Mouse (Mus musculus): ENCODE results near the gene Pgr15l.

Pgr15l gene

DNA sequence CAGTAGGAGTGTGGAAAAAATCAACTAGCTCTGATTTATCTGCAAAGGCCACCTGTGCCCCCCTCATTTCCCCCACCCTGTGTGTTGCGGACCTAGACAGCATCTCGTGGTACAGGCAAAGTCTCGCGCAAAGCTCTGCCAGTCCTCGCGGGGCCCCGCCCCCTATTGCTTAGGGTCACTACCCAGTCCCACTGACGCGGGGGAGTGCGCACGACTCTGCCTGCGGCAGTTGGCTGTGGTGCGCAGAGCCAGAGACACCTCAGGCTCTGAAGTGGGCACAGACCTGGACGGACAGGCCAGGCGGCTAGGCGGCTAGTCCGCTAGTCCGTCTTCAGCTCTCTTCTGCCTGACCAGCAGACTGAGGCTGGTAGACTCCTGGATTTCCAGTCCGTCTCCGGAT is at the start of gene Pgr15l:
Pgr15l (plus strand) TSS at position 228 of the 400 bp plus-strand sequence.
- peak in 1 of 2 experiments; percentile 16 for DNase-seq (ENCODE audit: low spot score in 2 of 2)

DNA sequence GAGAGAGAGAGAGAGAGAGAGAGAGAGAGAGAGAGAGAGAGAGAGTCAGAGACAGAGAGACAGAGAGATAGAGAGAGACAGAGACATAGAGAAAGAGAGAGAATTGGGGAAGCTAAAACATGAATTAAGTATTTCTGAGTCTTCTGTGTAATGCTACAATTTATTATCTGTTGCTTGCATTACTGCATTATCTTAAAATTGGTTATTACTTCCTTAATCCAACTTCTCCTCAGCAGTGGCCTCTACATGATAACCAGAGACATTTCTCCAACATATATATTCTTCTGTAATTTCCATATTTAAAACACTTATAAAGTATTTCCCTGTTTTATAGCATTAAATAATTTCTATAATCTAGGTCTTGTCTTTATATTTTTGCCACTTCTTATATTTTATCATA is 44.9 kb upstream of the Pgr15l start:
- DNase-seq (ENCODE audit: low spot score in 2 of 2): no peak

DNA sequence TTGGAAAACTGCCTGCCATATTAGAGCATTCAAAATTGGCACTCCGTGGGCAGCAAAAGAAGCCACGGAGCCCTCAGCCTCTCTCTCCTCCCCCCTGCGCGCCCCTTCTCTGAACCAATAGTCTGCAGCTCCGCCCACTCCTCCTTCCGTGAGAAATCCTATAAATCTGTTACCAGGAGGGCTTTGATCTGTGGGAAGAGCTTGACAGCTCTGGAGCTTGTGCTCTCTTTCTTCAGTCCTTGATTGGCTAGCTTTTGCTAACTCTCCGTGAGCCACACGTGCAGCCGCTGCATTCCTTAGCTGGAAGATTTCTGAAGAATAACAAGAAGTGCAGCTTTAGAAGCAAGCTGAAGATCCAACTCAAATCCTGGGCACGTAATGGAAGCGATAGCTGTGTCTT is 2.6 kb upstream of the Pgr15l start:
- DNase-seq (ENCODE audit: low spot score in 2 of 2): peak; percentile 37 to 65

All from right cerebral cortex, postnatal 10 days (tissue).